Mouse (Mus musculus): ENCODE measurements at regions not wholly inside any gene's neighbourhood (a gene's known extent, or its start where the extent isn't known, plus 50 kb on each side); places are given as distances from the start of the nearest gene placed in this dataset.

GRCm38 (mm10) chr16:76775790-76776189, 237.7 kb upstream of the Usp25 start:
- no peak for TF ChIP-seq CTCF (conservative IDR thresholded peaks at IDR 0.05; ENCODE audit: insufficient read depth, insufficient read length, low read depth, low read length)
- TF ChIP-seq POLR2A (IDR thresholded peaks at IDR 0.05; ENCODE audit: low read depth, low read length) = no peak

Data from kidney, adult 2 months (tissue).